Mouse (Mus musculus) cerebellum, postnatal 14 days (tissue): ENCODE data around the gene Vmn1r70.

ENCODE experiments used
- DNase-seq, 2 experiments: peaks; one replicate each; pipeline ENCODE4 v3.0.0; 2021; ENCODE audit warnings: mixed read lengths in 2 of 2

Vmn1r70 gene

DNA sequence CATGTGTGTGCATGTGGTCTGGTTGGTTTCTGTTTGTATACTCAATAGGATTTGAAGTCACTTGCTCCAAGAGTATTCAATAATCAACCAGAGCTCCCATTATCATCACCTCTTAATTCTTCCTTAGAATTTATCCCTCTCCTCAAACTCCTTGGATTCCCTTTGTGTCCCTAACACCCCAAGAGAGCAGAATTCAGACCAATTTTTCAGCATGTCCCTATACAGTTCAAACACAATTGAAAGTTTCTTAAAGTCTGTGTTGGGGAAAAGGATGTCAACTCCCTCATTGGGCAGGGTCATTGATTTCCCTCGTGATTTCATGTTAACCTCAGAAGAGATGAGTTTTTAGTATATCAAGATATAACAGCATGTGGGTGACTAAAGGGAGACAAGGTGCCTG lies at the start of gene Vmn1r70:
Vmn1r70 (plus strand) TSS at position 301 of the 400 bp plus-strand sequence.
- DNase-seq = no peak

DNA sequence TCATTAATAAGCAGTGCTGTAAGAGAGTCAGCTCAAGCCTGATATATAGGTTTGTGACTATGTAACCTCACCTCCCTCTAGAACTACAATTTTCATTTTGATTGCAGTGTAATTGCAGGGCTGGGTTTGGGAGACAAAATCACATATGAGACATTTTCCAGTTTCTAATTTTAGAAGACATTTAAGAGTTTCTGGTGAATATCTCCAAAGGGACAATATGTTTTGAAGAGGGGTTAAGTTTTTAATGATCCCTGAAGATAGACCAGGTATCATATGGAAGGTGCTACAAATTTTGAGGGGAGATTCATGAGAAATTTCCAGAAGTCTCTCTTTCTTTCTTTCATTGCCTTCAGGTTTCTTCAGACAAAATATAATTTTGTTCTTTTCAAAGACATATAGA lies 17.8 kb upstream of the Vmn1r70 start, which contains the start of gene Vmn1r69:
Vmn1r69 (minus strand) TSS at position 101 of the 400 bp plus-strand sequence.
- DNase-seq = no peak
